Mouse (Mus musculus): ENCODE results near the gene Il2rb.
A peak's percentile ranks its signal among the peaks of the same experiment; 100 is the strongest.

Il2rb gene

DNA sequence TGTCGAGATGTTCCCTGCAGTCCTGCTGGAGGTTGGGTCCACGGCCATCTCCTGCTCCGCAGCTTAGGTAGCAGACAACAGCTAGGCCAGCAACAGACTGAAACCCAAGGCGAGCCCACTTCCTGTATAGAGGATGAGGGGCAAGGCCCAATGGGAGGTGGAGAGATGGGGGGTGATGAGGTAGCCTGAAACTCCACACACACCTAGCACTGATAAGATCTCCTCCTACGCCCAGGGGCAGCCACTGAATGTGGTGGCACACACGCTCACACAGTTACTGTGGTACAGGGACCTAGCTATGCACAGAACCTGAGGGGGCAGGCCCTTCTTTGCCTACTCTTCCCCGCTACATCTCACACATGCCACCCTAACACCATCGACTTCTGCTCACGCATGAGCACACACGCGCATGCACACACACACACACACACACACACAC, at the start of gene Il2rb:
Gene Il2rb (minus strand): TSS at position 304 of the 439 bp plus-strand sequence.
- no peak for DNase-seq (ENCODE audit: low spot score in 2 of 2)

GRCm38 (mm10) chr15:78544561-78545001, 49.5 kb upstream of the Il2rb start, which contains the start of gene Sstr3:
Sstr3 (minus strand) TSS chr15:78544685.
- no peak for DNase-seq (ENCODE audit: low spot score in 2 of 2)

DNA sequence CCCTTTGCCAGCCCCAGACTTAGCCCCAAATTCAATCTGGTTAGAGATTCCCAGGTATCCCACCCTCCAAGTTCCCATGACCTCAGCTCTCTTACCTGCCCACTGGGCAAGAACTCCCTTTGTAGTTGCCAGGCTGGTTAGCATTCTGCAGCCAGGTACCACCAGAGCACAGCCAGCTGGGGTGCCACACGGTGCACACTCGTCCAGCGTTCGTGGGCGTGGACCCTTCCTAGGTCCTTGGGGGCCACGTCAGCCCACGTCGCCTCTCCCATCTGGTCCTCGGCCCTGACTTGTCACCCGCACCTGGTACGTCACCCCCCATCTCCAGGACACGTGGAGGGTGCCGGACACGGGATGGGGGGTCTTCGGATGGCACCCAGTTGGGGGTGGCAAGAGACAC, 49.0 kb upstream of the Il2rb start:
- no peak for DNase-seq (ENCODE audit: low spot score in 2 of 2)

DNA sequence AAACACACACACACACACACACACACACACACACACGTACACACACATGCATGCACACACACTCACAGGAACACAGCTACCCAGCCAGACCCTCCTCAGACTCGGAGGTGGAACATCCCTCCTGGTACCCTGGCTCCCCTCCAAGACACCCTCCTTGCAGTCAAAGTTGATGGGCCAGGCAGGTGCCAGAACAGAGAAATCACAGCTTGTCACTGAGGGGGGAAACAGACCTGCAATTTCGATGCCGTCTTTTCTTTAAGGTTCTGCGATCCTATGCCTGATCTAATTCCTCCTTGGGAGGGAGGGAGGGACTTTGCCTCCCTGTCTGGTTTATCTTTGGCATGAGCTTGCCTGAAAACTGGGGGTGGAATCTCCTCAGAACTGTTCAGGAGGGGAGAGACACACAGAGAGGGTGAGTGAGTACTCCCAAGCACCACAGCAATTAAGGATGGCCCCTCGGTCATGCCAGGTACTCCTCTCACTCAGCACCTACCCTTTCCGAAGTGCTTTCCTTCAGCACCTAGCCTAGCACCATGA, 47.8 kb upstream of the Il2rb start:
- DNase-seq (ENCODE audit: low spot score in 2 of 2): no peak

DNA sequence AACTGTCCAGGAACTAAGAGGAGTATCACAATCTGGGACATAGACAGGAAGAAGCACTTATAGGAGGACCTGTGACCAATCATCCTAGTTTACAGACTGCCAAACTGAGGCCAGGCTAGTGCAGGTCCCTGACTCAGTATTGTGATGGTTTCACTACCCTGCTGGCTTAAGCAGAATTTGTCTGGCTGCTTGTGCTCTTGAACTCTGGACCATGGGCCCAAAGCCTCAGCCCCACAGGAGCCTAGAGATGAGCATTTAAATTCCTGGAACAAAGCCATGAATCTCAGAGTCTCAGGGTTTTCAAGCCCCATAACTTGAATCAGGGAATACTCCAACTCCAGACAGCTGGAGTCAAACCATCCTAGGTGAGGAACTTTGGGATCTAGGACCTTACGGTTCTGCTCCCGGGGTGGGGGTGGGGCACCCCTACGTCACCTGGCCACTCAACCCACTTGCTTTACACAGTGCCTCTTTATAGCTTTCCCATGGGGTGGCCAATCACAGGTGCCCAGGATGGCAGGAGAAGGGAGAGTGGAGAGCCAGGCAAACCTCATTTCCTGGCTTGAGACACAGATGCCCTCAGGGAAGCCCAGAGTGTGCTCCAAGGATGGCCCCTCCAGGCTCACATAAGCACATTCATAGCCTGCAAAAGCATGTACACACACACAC, 47.2 kb upstream of the Il2rb start:
- DNase-seq (ENCODE audit: low spot score in 2 of 2): no peak

DNA sequence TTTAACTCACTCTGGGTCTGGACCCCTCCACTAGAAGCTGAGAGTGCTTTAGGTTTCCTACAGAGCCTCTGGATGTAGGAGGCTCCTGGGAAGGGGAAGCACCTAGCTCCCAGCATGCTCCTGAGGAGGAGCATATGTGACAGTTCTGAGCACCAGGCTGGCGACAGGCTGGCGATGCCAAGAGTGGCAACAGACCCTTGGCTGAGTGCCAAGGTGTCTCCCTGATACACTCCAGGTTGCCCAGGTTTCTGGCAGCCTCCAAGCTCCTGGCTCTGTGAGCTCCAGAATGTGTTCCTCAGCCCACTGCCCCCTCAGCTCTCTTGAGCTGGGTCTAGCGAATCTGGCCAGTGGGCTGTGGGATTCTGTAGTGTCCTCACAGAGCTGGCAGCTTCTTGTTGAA, 46.5 kb upstream of the Il2rb start:
- DNase-seq (ENCODE audit: low spot score in 2 of 2): no peak

- DNase-seq (ENCODE audit: low spot score in 2 of 2): no peak
These were observed 46.0 kb upstream of the Il2rb start for GRCm38 (mm10) chr15:78541036-78541435.

DNA sequence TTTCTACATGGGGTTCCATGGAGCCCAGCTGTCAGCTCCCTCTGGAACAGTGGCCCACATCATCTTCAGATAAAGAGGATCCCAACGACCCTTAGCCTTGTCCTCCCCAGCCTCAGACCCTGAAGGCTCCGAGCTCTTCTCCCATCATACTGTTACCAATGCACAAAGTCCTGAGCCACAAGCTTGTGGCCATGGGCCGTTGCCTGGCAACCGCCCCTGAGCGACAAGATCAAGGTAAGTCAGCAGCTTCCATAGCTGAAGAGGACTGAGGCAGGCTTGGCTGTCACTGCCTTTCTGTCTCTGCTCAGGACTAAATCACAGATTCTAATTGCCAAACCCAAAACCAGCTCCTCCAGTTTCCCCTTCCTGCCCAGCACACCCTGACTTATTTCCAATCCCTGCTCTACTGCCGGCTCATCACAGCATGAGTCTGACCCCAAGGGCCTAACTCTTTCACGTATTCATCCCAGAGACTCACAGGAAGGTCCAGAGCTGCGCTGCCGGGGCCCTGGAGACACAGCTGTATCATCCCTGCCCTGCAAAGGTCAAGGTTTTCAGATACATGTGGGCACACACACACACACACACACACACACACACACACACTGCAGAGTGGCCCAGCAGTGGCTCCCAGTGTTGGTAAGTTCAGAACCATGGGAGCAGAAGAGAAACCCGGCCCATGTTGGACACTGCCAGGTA, 40.8 kb upstream of the Il2rb start:
- DNase-seq (ENCODE audit: low spot score in 2 of 2): no peak

- DNase-seq (ENCODE audit: low spot score in 2 of 2): no peak
These were observed 38.3 kb upstream of the Il2rb start for GRCm38 (mm10) chr15:78533346-78533835.

DNA sequence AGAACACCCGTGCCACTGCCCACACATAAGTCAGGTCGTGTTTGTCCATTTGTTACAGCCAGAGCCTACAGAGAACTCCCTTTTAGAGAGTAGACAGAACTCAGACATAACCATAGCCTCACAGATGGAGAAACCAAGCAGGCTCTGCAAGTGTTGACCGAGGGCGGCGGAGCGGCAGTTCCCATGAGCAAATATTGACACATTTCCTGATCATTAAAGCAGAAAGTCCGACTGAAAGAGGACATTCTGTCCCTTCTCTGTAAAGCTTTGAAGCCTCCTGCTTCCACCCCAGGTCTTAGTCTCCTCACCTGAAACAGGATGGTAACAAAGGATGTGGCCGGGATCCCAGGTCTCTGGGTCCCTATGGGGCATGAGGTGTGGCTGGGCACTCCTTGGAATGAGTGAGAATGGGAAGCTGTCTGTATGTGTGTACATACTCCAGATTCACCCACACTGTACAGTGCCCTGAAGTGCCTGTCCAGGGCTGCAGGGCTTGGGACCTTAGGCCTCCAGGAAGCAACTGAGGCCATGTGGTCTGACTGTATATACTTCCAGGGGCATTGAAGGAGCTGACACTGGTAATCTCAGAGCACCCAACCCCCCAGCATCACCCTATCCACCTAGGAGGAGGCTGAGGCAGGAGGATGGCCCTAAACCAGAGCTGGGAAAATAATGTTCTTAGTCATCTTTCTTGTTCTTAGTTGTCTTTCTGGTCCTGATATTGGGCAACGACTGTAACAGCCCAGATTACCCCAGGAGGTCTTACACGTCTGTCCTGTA, 37.7 kb upstream of the Il2rb start:
- DNase-seq (ENCODE audit: low spot score in 2 of 2): no peak

DNA sequence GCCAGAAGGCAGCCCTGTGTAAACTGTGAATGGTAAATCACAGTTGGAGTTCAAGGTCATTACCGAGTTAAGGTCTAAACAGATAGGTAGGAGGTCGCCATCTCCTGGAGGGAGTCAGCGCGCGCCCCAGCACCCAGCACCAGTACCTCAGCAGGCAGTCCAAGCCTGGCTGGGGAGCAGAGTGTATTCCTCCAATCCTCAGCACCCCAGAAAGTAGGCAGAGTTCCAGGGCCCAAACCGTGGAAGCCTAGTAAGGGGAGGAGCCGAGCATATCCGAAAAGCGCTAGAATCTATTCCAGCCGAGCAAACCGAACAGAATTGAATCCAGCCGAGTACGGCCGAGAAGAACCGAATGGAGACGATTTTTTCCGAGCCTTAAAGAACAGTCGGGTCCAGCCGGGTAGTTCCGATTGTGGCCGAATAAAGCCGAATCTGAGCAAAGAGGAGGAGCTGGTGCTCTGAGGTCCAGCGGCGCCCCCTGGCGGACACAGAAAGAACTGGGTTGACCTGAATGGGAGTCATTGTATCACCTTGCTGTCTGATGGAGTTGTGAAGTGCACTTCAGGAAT, 36.9 kb upstream of the Il2rb start:
- peak; percentile 98 to 99 for DNase-seq (ENCODE audit: low spot score in 2 of 2)

GRCm38 (mm10) chr15:78531451-78531720, 36.3 kb upstream of the Il2rb start:
- no peak for DNase-seq (ENCODE audit: low spot score in 2 of 2)

GRCm38 (mm10) chr15:78530671-78531450, 35.8 kb upstream of the Il2rb start, which contains the start of gene C1qtnf6:
C1qtnf6 (minus strand) TSS chr15:78531416.
- DNase-seq (ENCODE audit: low spot score in 2 of 2): no peak

DNA sequence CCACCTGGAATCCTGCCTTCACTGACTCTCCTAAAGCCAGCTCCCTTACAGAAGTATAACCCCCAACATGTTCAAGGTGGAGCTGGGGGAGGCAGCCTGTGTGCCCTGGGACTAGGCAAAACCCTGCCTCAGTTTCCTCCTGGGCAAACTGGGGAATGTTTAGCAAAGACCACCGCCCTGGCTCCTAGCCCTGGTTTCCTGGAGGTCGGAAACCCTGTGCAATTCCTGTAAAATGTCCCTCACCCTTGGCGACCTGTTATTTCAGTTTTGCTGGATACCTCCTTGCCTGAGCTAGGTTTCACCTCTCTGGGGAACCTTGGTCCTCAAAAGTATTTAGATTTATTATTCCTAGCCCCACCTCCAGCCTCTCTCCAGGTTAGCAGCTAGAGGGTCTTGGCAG, 35.1 kb upstream of the Il2rb start:
- DNase-seq (ENCODE audit: low spot score in 2 of 2): no peak

DNA sequence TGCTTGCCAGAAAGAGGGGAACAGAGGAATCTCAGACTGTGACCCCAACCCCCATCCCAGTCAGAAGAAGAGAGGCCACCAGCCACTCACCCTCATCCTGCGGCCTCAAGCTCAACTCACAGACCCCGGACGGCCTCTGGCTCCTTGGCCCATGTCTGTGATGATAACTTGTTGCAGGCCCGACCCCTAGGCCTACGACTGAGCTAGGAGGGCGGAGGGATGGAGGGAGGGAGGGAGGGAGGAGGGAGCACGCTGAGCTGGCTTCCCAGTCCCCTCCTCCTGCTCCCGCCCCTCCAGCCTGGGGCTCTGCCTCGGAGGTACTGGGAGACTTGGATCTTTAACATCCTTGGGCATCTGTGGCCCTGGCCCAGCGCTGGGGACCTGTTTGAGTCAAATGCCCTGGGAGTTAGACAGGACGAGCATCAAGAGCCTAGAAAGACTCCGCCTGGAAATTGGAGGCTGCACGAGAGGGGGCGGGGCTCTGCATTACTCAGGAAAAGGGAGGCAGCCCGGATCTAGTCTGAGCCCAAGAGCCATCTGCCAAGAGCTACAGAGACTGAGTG, 34.4 kb upstream of the Il2rb start:
- DNase-seq (ENCODE audit: low spot score in 2 of 2): peak; percentile 65

GRCm38 (mm10) chr15:78528726-78529411, 33.8 kb upstream of the Il2rb start:
- no peak for DNase-seq (ENCODE audit: low spot score in 2 of 2)

- peak in 1 of 2 experiments; percentile 62 for DNase-seq (ENCODE audit: low spot score in 2 of 2)
These were observed 32.9 kb upstream of the Il2rb start for GRCm38 (mm10) chr15:78527973-78528372.

DNA sequence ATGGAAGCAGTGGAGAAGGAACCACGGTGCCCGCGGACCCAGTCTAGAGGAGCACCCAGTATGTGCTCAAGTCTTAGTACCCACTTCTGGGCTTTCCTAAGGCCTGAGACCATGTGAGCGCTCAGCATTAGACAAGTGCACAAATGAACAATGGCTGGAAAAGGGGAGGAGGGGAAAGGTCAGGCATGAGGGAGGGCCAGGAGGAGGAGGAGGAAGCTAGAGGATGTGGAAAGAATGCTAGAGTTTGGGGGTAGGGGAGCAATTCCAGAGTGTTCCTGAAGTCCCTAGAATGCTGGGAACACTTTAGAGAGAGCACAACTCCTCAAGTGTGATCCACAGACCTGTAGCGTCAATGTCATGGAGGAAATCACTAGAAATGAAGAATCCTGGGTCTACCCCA, 29.1 kb upstream of the Il2rb start:
- DNase-seq (ENCODE audit: low spot score in 2 of 2): no peak

DNA sequence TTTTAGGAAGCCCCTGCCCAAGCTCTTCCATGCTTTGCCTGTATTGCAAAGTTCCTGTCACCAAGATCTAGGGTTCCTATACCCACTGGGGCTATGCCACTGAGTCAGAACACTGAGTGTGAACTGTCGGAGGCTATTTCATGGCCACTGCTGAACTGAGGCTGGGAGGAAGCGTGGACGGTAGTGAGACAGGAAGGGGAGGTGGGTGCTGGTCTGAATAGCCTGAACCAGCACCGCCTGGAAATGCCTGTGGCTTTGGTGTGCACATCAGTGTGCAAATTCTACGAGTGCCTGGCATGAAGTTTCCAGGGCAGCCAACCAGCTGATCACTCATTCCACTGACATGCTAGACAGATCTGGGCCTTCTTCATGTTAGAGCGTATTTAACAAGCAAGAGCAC, 26.8 kb upstream of the Il2rb start:
- no peak for DNase-seq (ENCODE audit: low spot score in 2 of 2)

- DNase-seq (ENCODE audit: low spot score in 2 of 2): no peak
These were observed 26.3 kb upstream of the Il2rb start for GRCm38 (mm10) chr15:78521331-78521730.

All from frontal cortex, postnatal 14 days (tissue).